Mouse (Mus musculus) embryo, embryonic 11 days (tissue): ENCODE measurements around the gene Cym.

ENCODE experiments used
- DNase-seq: peaks from one replicate; pipeline ENCODE4 v3.0.0-alpha.2; 2015

Gene Cym

GRCm38 (mm10) chr3:107223230-107223629 is 1.7 kb upstream of the Cym start:
- no peak for DNase-seq

GRCm38 (mm10) chr3:107218572-107218971 is 3.0 kb downstream of the Cym start:
- no peak for DNase-seq

- no peak for DNase-seq
Observed at GRCm38 (mm10) chr3:107217101-107217480, 4.4 kb downstream of the Cym start.

- DNase-seq, result no peak
Observed at GRCm38 (mm10) chr3:107216400-107217100, 5.0 kb downstream of the Cym start.

- DNase-seq, result no peak
Observed at GRCm38 (mm10) chr3:107214606-107215005, 6.9 kb downstream of the Cym start.

- DNase-seq, result peak; percentile 32
Observed at GRCm38 (mm10) chr3:107207625-107208253, 13.8 kb downstream of the Cym start.

- no peak for DNase-seq
Observed at GRCm38 (mm10) chr3:107206490-107207150, 14.9 kb downstream of the Cym start.

GRCm38 (mm10) chr3:107205994-107206393 is 15.5 kb downstream of the Cym start:
- DNase-seq, result peak; percentile 81

GRCm38 (mm10) chr3:107205170-107205569 is 16.4 kb downstream of the Cym start:
- no peak for DNase-seq

GRCm38 (mm10) chr3:107204413-107204812 is 17.1 kb downstream of the Cym start:
- DNase-seq, result no peak

- no peak for DNase-seq
Observed at GRCm38 (mm10) chr3:107201310-107202180, 20.0 kb downstream of the Cym start.

- peak; percentile 41 for DNase-seq
Observed at GRCm38 (mm10) chr3:107188226-107188899, 33.2 kb downstream of the Cym start.

GRCm38 (mm10) chr3:107187022-107187421 is 34.5 kb downstream of the Cym start:
- DNase-seq, result no peak

- no peak for DNase-seq
Observed at GRCm38 (mm10) chr3:107185597-107185996, 35.9 kb downstream of the Cym start.

- DNase-seq, result no peak
Observed at GRCm38 (mm10) chr3:107183178-107183577, 38.4 kb downstream of the Cym start.

- no peak for DNase-seq
Observed at GRCm38 (mm10) chr3:107182756-107183155, 38.8 kb downstream of the Cym start, which contains the start of gene Kcna10. Gene Kcna10, plus strand, starts transcription at chr3:107183056.

GRCm38 (mm10) chr3:107180860-107181259 is 40.7 kb downstream of the Cym start:
- DNase-seq, result no peak

GRCm38 (mm10) chr3:107176501-107176900 is 45.0 kb downstream of the Cym start:
- DNase-seq, result peak; percentile 19

- DNase-seq, result no peak
Observed at GRCm38 (mm10) chr3:107175486-107175885, 46.0 kb downstream of the Cym start.

GRCm38 (mm10) chr3:107172556-107172955 is 49.0 kb downstream of the Cym start:
- no peak for DNase-seq

- peak; percentile 37 for DNase-seq
Observed at GRCm38 (mm10) chr3:107171964-107172363, 49.6 kb downstream of the Cym start.

GRCm38 (mm10) chr3:107169552-107169951 is 52.0 kb downstream of the Cym start:
- DNase-seq, result no peak
